Mouse (Mus musculus): ENCODE measurements around the gene Cdh1. TPM values are rescaled to one million over a fixed set of nuclear protein-coding genes. Genes with fewer than 3 reads are reported as not detected.
A peak's percentile ranks its signal among the peaks of the same experiment; 100 is the strongest.

Cdh1 gene
- total and polyA plus RNA-seq, 3 experiments, result 0.13 TPM; not detected in 2

GRCm38 (mm10) chr8:106606121-106606520 lies 3.0 kb downstream of the Cdh1 start:
- Histone ChIP-seq H3K27me3 (replicated peaks) (no peaks in the 10 kb centered on the region), H3K4me2 (ENCODE audit: insufficient read depth, low read depth, poor library complexity, severe bottlenecking) (no peak overlapping the region), H3K9ac (ENCODE audit: insufficient read depth, low read depth) (no peak overlapping the region), H3K4me1 (ENCODE audit: control insufficient read depth in 1 of 2, insufficient read depth in 2 of 2) (peaks cover 0 to 13% of the 10 kb centered on the region in 2 experiments; a peak in 2 of 4 replicates), H3K9me3 (replicated peaks; ENCODE audit: low read length) (peaks cover 9% of the 10 kb centered on the region), H3K36me3 (replicated peaks in 1 of 2; ENCODE audit: control insufficient read depth in 1 of 2, insufficient read depth in 1 of 2, low read length in 1 of 2) (no peaks in the 10 kb centered on the region), H3K79me2 (replicated peaks; ENCODE audit: control insufficient read depth, extremely low read depth, insufficient read depth, poor library complexity, severe bottlenecking) (no peaks in the 10 kb centered on the region), H3K4me3 (replicated peaks in 1 of 3; ENCODE audit: low read depth in 2 of 3, low read length in 2 of 3, poor library complexity in 1 of 3) (no peak overlapping the region), H3K27ac (ENCODE audit: insufficient read depth, low read depth) (no peak overlapping the region)
- dilution Hi-C loops (cut with MboI; ENCODE audit: extremely low pct_ligation_motif_present, extremely low pct_unique_long_range_greater_than_20kb, low sequenced_read_pairs) (no loop called here), in situ Hi-C loops (cut with MboI; ENCODE audit: low pct_ligation_motif_present, low pct_unique_long_range_greater_than_20kb, low sequenced_read_pairs) (no loop called here)
- TF ChIP-seq TCF12 (IDR thresholded peaks at IDR 0.05; ENCODE audit: low read depth, low read length) (peak; percentile 28; the same call in 1 of the 2 replicates), ELF1 (IDR thresholded peaks at IDR 0.05; ENCODE audit: low read depth, low read length) (peak; percentile 59; the same call in 1 of the 2 replicates), MAX (IDR thresholded peaks at IDR 0.05; ENCODE audit: low read length) (no peak), BHLHE40 (IDR thresholded peaks at IDR 0.05; ENCODE audit: low read depth, low read length) (peak; percentile 27; the same call in 1 of the 2 replicates)
- DNase-seq (ENCODE audit: extremely low read depth), result peak; percentile 10

GRCm38 (mm10) chr8:106606601-106607145 lies 3.5 kb downstream of the Cdh1 start:
- Histone ChIP-seq H3K9ac (ENCODE audit: insufficient read depth, low read depth) (no peak overlapping the region), H3K27me3 (replicated peaks) (no peaks in the 10 kb centered on the region), H3K27ac (ENCODE audit: insufficient read depth, low read depth) (no peak overlapping the region), H3K4me3 (replicated peaks in 1 of 3; ENCODE audit: low read depth in 2 of 3, low read length in 2 of 3, poor library complexity in 1 of 3) (no peak overlapping the region), H3K4me1 (ENCODE audit: control insufficient read depth in 1 of 2, insufficient read depth in 2 of 2) (peaks cover 0 to 14% of the 10 kb centered on the region in 2 experiments; a peak in 2 of 4 replicates), H3K9me3 (replicated peaks; ENCODE audit: low read length) (peaks cover 9% of the 10 kb centered on the region), H3K4me2 (ENCODE audit: insufficient read depth, low read depth, poor library complexity, severe bottlenecking) (no peak overlapping the region), H3K79me2 (replicated peaks; ENCODE audit: control insufficient read depth, extremely low read depth, insufficient read depth, poor library complexity, severe bottlenecking) (no peaks in the 10 kb centered on the region), H3K36me3 (replicated peaks in 1 of 2; ENCODE audit: control insufficient read depth in 1 of 2, insufficient read depth in 1 of 2, low read length in 1 of 2) (no peaks in the 10 kb centered on the region)
- dilution Hi-C loops (cut with MboI; ENCODE audit: extremely low pct_ligation_motif_present, extremely low pct_unique_long_range_greater_than_20kb, low sequenced_read_pairs), result no loop called here
- DNase-seq (ENCODE audit: extremely low read depth), result no peak
- no peak for TF ChIP-seq POLR2A (IDR thresholded peaks at IDR 0.05; ENCODE audit: low read depth, low read length)
- TF ChIP-seq CHD1 (IDR thresholded peaks at IDR 0.05; ENCODE audit: low read depth, low read length), result no peak
- no peak for TF ChIP-seq ZC3H11A (IDR thresholded peaks at IDR 0.05; ENCODE audit: low read depth, low read length)
- no peak for TF ChIP-seq TBP (conservative IDR thresholded peaks at IDR 0.05; ENCODE audit: low read depth, low read length)
- TF ChIP-seq CTCF (conservative IDR thresholded peaks at IDR 0.05 in 1 of 2, IDR thresholded peaks at IDR 0.05 in 1 of 2; ENCODE audit: low read depth in 2 of 2, low read length in 2 of 2), result no peak
- TF ChIP-seq JUN (IDR thresholded peaks at IDR 0.05; ENCODE audit: insufficient read depth, low read depth, low read length), result no peak
- TF ChIP-seq KAT2A (IDR thresholded peaks at IDR 0.05; ENCODE audit: insufficient replicate concordance, low read length), result no peak
- TF ChIP-seq ZNF384 (IDR thresholded peaks at IDR 0.05; ENCODE audit: low read depth, low read length), result no peak
- TF ChIP-seq USF1 (IDR thresholded peaks at IDR 0.05; ENCODE audit: low read depth, low read length), result no peak
- TF ChIP-seq ELF1 (IDR thresholded peaks at IDR 0.05; ENCODE audit: low read depth, low read length), result no peak
- no peak for TF ChIP-seq RAD21 (IDR thresholded peaks at IDR 0.05; ENCODE audit: low read depth, low read length)
- TF ChIP-seq ZKSCAN1 (IDR thresholded peaks at IDR 0.05; ENCODE audit: borderline replicate concordance, low read depth, low read length), result no peak
- in situ Hi-C loops (cut with MboI; ENCODE audit: low pct_ligation_motif_present, low pct_unique_long_range_greater_than_20kb, low sequenced_read_pairs), result no loop called here
